Mouse (Mus musculus) hematopoietic stem cell, adult 5-6 weeks (primary cell): ENCODE measurements around the gene Nosip. TPM values are rescaled to one million over a fixed set of nuclear protein-coding genes. Genes with fewer than 3 reads are reported as not detected.
A peak's percentile ranks its signal among the peaks of the same experiment; 100 is the strongest.

Experiments used
- ATAC-seq, 2 experiments: fragments of 125-278 bp in 1 of 2; replicated peaks in 1 of 2; 2 replicates each; pipeline ENCODE4 v1.8.0; 2016 to 2017; ENCODE audit warnings: inconsistent platforms in 2 of 2, mild to moderate bottlenecking in 2 of 2, moderate number of reproducible peaks in 2 of 2, low read depth in 1 of 2, moderate TSS enrichment in 1 of 2; ENCODE audit not compliant: low FRiP score in 2 of 2, poor library complexity in 2 of 2, severe bottlenecking in 2 of 2, insufficient read depth in 1 of 2, low TSS enrichment in 1 of 2
- total RNA-seq: library from RNA; stranded (forward); fragments of 172-1452, 232-1000 nt; gene quantifications from 2 replicates; pipeline ENCODE4 v1.2.3, GENCODE M21; 2017

Nosip gene
- total RNA-seq, 1 experiment from 2014 or later, result 72.8 TPM

DNA sequence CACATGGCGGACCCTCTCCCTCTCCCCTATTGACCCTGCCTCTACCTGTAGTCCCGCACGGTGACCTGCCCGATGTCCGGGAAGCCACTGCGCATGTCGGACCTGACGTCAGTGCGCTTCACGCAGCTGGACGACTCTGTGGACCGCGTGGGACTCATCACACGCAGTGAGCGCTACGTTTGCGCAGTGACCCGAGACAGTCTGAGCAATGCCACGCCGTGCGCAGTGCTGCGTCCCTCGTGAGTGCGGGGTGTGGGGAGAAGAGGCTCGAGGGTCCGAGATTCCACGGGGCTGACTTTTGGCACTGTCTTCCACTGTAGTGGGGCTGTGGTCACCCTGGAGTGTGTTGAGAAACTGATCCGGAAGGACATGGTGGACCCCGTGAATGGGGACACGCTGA, 14.3 kb downstream of the Nosip start:
- no peak for ATAC-seq

DNA sequence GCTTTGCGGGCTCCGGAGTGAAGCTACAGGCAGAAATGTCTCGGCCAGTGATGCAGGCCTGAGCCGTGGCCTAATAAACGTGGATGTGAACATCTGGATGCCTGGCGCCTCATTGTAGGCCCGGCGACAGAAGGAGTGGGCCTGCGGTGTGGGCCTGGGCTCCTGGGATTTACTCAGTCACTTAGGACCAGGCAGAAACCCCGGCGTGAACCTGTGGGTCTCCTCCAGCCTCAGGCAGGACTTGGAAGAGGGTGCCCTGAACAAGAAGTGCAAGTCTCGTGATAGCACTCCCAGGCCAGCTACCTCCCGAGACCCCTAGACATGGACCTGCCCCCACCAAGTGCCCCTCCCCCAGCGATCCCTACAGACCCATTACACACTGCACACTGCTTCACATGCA, 15.1 kb downstream of the Nosip start:
- no peak for ATAC-seq

DNA sequence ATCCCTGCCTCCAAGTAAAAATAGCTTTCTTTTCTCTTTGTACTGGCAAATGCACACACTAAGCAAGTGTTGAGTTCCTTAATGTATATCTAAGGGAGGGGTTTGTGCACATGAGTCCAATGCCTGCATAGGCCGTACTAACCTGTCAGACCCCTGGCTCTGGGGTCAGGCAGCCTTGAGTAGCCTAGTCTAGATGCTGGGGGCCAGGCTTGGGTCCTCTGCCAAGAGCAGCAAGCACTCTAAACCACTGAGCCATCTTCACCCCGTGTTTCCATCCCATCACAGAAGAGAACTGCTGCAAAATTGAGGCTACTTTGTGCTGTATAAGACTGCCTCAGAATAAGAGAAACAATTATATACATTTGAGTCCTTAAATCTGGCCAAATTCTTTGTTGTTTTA, 15.6 kb downstream of the Nosip start:
- ATAC-seq, result no peak

DNA sequence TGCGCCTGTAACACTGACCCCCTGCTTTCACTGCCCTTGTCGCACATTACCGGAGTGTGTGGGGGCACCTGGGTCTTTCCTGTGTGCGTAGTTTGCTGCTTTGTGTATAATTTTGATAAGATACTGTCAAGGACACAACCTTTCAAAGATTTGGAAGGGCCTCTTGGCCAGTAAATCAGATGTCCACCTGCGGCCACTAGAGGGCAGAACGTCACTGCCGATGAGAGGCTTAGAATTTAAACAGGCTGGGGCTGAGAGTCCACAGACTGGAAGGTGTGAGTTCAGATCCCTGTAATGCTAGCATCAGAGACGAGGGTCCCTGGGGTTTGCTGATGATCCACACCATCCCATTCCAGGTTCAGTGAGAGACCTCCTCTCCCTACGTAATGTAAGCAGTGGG, 16.3 kb downstream of the Nosip start:
- no peak for ATAC-seq

DNA sequence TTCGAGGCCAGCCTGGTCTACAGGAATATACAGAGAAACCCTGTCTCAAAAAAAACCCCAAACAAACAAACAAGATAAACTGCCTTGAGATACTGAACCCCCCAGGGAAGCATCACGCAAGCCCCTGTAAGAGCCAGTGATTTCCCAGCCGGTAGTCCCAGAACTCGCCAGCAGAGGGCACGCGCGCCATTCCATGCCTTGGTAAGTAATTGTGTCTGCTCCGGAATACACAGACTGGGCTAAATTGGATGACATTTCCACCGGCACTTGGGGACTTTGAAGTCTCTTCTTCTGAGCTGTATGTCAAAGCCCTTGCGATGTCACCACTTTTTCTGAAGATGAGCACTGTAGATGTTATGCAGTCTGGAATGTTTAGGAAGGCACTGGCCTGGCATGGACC, 17.6 kb downstream of the Nosip start:
- ATAC-seq, result peak; percentile 46 to 50; a peak in 2 of 4 replicates

DNA sequence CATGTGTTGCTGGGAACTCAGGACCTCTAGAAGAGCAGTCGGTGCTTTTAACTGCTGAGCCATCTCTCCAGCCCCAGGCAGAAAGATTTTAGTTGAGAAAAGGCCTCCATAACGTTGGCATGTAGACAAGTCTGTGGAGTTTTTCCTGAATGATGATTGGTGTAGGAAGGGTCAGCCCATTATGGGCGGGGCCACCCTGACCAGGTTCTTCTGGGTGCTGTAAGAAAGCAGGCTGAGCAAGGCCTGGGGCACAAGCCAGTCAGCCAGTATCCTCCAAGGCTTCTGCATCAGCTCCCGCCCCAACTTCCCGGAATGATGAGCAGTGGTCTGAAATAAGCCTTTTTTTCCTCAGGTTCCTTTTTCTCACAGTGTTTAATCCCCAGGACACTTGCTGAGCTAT, 18.8 kb downstream of the Nosip start:
- no peak for ATAC-seq

DNA sequence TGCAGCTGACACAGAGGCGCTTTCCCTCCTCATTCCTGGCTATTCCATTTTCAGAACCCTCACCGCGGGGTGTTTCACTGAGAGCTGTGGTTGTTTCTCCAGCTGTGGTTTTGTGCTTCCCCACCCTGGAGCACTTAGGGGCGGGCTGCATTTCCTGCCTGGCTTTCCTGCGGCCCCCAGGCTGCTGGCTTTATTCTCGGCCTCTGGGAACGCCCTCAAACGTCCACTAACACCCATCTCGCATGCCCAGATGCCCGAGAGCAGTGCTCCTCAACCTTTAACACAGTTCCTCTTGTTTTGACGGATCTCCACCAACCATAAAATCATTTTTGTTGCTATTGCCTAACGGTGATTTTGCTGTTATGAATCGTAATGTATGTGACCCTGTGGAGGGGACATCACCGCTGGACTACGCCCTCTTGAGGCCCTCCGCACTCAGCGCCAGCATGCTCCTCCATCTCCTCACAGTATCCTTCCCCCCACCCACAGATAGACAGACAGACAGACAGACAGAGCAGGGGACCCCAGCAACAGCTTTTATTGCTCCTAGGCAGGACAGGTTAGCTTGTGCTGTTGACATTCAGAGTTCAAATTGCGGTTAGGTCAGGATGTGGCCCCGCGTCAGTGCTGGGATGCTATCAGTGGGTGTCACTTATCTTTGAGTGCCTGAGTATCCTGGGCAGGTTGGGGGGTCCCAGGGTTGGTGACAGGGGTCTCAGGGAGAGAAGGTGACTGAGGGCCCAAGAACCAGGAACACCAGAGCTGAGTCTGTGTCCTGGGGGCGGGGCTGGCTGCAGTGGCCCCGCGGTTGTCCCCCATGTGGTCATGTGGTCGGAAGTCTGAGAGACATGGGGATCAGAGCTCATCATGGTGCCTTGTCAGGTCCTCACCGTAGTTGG, 20.4 kb downstream of the Nosip start:
- peak; percentile 62 to 63 for ATAC-seq

DNA sequence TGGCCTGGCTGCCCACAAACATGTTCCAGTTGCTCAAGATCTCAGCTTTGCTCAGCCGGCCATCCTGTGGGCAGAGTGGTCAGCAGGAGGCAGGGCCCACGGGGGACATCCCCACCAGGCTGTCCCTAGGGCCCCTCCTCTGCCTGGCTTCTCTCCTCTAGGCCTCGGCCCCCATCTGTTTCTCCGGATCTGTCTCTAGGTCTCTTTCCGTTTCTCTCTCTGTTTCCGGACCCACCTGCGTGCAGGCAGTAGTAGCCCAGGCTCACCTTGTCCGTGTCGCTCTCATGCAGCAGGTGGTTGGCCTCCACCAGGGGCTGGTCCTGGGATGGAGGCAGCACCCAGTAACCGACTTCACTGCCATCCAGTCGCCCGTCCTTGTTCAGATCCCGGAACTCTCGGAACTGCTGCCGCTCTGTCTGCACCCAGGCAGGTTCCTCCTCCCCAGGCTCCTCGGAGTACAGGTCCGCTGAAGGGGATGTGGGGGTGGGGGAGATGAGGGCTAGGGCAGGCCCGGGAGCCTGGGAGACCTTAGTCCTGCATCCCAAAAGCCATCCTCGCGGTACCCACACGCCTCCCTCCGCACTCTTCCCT, 21.2 kb downstream of the Nosip start:
- peak in 1 of 2 experiments; percentile 1; a peak in 1 of 4 replicates for ATAC-seq

DNA sequence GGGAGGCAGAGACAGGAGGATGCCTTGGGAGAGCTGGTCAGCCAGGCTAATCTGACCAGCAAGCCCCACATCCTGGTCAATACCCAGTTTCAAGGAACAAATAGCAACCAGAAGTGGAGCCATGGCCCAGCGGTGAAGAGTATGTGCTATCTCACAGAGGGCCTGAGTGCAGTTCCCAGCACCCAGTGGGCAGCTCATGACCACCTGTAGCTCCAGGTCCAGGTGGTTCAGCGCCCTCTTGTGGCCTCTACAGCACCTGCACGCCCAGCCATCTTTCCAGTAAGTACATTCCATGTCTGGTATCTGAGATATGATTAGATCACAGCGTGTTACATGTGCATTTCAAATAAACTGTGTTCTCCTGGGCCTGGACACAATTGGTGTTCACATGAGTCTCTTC, 23.9 kb downstream of the Nosip start:
- ATAC-seq, result no peak

DNA sequence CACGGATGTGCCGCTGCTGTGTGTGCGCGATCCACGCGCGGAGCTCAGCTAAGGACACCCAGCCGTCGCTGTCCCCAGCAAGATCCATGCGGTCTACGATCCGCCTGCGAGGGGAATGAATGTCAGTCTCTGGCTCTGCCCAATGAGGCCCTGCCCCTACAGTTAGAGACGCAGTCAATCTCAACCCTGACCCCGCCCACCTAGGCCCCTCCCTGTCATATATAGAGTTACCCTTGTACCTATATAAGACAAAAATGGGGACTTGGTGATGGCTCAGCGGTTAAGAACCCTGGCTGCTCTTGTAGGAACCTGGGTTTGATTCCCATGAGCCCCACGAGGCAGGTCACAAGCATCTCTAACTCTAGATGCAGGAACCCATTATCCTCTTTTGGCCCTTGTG, 26.4 kb downstream of the Nosip start:
- ATAC-seq, result no peak

DNA sequence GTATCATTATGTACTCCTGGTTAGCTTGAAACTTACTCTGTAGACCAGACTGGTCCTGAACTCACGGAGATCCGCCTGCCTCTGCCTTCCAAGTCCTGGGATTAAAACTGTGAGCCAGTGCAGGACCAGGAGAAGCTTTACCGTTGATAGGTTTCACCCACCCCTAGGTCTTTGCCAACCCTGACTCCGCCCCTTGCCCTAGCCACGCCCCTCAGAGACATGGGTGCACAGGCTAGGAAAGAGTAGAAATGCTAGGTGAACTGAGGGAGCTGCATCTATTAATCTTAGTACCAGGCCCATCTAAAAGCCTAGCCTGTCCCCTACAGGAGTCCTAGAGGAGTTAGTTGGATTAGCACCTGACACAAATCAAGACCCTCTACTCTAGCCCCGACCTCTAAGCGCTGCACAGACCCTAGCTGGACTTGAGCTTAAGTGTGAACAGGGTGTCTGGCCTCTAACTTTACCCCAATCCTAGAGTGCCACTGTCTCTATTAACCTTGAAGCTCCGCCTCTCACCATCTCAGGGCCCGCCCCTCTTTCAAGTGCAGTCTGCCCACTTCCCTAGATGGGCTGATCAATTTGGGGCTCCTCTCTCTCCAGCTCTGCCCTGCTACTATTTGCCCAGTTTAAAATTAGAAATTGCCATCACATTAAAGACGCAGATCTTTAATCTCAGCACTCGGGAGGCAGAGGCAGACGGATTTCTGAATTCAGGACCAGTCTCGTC, 28.2 kb downstream of the Nosip start:
- peak in 1 of 2 experiments; percentile 51; a peak in 2 of 4 replicates for ATAC-seq

DNA sequence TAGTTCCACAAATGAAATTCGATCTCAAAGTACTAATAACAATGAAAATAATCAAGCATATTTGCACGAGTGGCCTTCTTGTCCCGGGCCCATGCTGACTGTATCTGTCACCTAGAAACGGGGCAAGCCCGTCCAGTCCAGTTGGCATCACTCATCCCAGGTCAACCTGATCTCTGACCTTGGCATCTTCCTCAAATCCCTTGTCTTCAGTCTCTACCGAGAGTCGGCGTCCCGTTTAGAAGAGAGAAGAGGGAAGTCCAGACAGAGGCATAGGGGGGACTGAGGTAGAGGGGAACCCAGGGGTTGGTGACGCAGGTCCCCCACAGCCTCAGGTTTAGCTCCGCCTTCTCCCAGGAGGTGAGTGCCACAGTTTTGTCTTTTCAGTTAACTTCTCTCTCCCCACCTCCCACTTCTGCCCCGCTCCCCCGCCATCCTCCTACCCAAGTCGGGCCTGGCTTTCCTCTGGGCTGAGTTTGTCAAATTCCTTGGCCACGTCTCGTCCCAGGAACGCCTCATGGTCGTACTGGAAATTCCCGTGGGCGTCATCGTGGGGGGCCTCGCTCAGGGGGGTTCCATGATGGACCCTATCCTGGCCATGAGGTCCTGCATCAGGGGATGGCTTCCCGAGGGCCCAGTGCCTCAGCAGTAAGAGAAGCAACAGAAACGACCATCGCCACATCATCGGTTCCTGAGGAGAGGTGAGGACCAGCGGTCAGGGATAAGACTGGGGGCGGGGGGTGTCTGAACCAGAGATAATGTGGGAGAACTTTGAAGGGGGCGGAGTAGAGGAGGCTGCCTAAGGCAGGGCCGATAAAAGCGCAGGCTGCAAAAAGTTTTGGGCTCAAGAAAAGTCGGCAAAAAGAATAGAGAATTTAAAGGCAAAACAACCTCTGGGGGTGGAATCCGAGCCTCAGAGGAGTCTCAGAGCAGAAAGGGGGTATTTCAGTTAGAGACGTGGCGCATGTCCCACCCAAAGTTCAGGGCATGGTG, 29.1 kb downstream of the Nosip start:
- peak; percentile 72 to 75 for ATAC-seq

DNA sequence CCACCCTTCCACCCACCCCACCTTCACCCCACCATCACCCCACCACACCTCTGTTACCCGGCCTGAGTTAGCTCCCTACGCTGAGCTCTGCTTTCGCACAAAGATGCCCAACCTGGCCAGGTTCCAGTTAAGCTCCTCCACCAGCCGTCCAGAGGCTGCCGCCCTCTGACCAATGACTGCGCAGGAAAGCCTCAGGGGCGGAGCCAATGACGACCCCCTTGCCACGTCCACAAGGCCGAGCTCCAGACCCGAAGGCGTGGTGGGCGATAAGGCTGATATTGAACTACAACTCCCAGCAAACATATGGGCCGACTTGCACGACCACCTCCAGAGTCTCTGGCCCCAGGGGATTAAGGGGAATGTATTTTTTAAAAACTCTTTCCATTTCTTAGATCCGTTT, 29.8 kb downstream of the Nosip start, which contains the start of gene Rcn3:
TSS of gene Rcn3 (minus strand) at position 174 of the 400 bp plus-strand sequence.
- ATAC-seq, result peak; percentile 67 to 86

DNA sequence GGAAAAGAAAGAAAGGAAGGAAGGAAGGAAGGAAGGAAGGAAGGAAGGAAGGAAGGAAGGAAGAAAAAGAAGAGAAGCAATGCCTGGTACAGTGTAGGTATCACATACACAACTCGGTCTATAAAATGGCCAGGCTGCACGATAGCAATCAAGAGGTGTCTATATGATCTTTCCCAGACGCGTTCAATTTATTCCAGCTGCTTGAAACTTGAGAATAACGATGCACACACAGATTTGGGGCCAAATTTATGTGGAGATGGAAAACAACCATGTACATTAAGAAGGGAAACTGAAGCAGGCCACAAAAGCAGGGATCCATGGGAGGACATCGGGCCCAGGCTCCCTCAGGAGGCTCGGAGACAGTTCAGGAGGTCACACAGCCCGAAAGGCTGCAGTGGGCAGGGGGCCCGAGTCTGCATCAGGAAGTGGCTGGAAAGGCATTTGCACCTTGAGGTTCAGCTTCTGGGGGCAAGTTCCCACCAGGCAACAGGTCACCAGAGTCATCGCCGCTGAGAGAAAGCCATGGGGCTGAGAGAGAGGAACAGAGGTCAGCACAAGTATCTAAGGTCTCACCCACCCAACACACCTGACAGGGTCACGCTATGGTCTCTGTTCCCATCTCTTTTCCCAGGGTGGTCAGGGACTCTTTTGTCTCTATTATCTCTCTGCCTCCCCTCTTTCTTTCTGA, 30.7 kb downstream of the Nosip start:
- no peak for ATAC-seq

DNA sequence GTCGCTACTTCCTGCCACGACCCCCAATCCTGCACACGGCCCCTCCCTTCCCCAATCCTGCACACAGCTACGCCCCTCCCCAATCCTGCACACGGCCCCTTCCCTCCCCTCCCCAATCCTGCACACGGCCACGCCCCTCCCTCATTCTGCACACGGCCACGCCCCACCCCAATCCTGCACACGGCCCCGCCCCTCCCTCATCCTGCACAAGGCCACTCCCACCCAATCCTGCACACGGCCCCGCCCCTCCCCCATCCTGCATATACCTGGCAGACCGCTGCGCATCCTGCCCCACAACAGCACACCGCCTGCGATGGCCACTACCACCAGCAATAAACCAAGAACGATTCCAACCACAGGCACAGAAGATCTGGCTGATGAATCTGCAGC, 31.3 kb downstream of the Nosip start:
- no peak for ATAC-seq

DNA sequence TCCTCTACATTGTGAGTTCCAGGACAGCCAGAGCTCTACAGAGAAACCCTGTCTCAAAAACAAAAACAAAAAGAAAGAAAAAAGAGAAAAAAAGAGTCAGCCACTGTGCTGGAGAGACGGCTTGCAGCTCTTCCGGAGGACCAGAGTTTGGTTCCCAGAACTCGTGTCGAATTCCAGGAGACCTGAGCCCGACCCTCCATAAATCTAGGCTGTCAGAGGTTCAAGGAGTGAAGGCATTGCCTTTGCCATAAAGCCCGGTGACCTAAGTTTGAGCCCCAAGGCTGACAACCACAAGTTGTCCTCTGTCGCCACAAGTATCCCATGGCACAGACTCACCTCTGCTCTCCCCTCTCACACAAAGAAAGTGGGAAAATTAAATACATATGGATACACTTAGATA, 31.9 kb downstream of the Nosip start:
- ATAC-seq, result no peak

DNA sequence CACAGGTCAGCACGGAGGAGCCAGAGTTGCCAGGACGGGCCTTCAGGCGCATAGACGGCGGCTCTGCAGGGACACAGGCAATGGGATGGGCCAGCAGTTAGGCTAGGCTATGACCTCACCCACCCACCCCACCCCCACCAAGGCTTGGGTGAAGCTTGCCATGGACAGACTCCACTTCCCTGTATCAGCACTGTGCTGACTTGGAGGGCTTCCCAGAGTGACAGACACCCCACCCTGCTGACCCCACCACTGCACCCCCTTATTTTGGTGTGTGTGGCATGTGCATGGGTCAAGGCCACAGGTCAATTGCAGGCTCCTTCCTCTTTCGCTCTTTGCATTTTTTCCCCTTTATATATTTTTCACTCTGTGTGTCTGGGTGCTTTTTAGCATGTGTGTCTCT, 33.1 kb downstream of the Nosip start:
- ATAC-seq, result no peak
